Mouse (Mus musculus): ENCODE results near the gene Fam161a.

DNA sequence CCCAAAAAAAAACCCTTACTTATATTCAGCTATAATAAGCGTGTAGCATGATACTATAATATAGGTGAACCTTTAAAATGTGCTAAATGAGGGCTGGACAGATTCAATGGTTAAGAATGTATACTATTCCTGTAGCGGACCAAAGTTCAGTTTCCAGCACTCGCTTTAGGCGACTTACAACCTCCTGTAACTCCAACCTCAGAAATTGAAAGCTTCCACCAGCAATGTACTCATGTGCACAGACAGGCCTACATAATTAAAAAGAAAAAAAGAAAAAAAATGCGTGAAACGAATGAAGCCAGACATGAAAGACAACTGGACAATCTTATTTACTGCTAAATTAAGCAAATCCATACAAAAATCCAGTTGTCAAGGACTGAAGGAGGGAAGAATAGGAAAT, 24.5 kb upstream of the Fam161a start:
- TF ChIP-seq CTCF (IDR thresholded peaks at IDR 0.05; ENCODE audit: low read depth) (no peak), EP300 (IDR thresholded peaks at IDR 0.05; ENCODE audit: low read depth) (no peak)
